Mouse (Mus musculus) left cerebral cortex, adult 6 months (tissue): ENCODE measurements around the gene Olfr1185-ps1. TPM values are rescaled to one million over a fixed set of nuclear protein-coding genes. Genes with fewer than 3 reads are reported as not detected.

ENCODE experiments used
- long read RNA-seq, 2 experiments: library from polyadenylated mRNA; unstranded; transcript quantifications; one replicate each; pipeline ENCODE4 v2.0.0; 2019 to 2020
- polyA plus RNA-seq: library from polyadenylated mRNA; unstranded; fragments of <200 nt; fragmentation: Nextera tagmentation; gene quantifications from 2 replicates; pipeline ENCODE4 v1.2.3, GENCODE M21; 2021

Gene Olfr1185-ps1
- not detected in 2 replicates for polyA plus RNA-seq
- long read RNA-seq, experiment 1: 0 reads
- long read RNA-seq, experiment 2: 0 reads

GRCm38 (mm10) chr2:88493020-88493419 lies at the start of gene Olfr1185-ps1:
Olfr1185-ps1 (plus strand) TSS chr2:88493320.

GRCm38 (mm10) chr2:88449031-88449430 lies 44.1 kb upstream of the Olfr1185-ps1 start, which contains the start of gene Gm13757:
Gm13757 (minus strand) TSS chr2:88449131.

GRCm38 (mm10) chr2:88454567-88454966 lies 38.6 kb upstream of the Olfr1185-ps1 start, which contains the start of gene Olfr1183:
Olfr1183 (plus strand) TSS chr2:88454867.

GRCm38 (mm10) chr2:88483298-88483697 lies 9.8 kb upstream of the Olfr1185-ps1 start, which contains the start of gene Olfr1184:
Olfr1184 (plus strand) TSS chr2:88483598.

GRCm38 (mm10) chr2:88518251-88518650 lies 25.1 kb downstream of the Olfr1185-ps1 start, which contains the start of gene Olfr1186:
Olfr1186 (plus strand) TSS chr2:88518551.

Other genes with a start within 250 kb of the Olfr1185-ps1 start
- not detected in 2 replicates for gene Olfr1173, start 213.4 kb upstream of the Olfr1185-ps1 start, polyA plus RNA-seq
- gene Olfr1174-ps, start 178.2 kb upstream of the Olfr1185-ps1 start, polyA plus RNA-seq: not detected in 2 replicates
- gene Olfr1175-ps, start 166.1 kb upstream of the Olfr1185-ps1 start, polyA plus RNA-seq: not detected in 2 replicates
- gene Olfr1176, start 156.6 kb upstream of the Olfr1185-ps1 start, polyA plus RNA-seq: not detected in 2 replicates
- not detected in 2 replicates for gene Olfr1177-ps, start 146.8 kb upstream of the Olfr1185-ps1 start, polyA plus RNA-seq
- gene Olfr1178, start 106.3 kb upstream of the Olfr1185-ps1 start, polyA plus RNA-seq: not detected in 2 replicates
- gene Olfr1179, start 86.9 kb upstream of the Olfr1185-ps1 start, polyA plus RNA-seq: not detected in 2 replicates
- not detected in 2 replicates for gene Olfr1180, start 74.2 kb upstream of the Olfr1185-ps1 start, polyA plus RNA-seq
- gene Olfr1181, start 67.1 kb upstream of the Olfr1185-ps1 start, polyA plus RNA-seq: not detected in 2 replicates
- gene Gm13757, start 44.2 kb upstream of the Olfr1185-ps1 start, polyA plus RNA-seq: not detected in 2 replicates
- 0.01 TPM in 1 of 2 replicates, not detected in the other for gene Olfr1183, start 38.5 kb upstream of the Olfr1185-ps1 start, polyA plus RNA-seq
- gene Olfr1184, start 9.7 kb upstream of the Olfr1185-ps1 start, polyA plus RNA-seq: not detected in 2 replicates
- not detected in 2 replicates for gene Olfr1186, start 25.2 kb downstream of the Olfr1185-ps1 start, polyA plus RNA-seq
- gene Olfr1188, start 63.6 kb downstream of the Olfr1185-ps1 start, polyA plus RNA-seq: not detected in 2 replicates
- gene Olfr1189, start 93.1 kb downstream of the Olfr1185-ps1 start, polyA plus RNA-seq: not detected in 2 replicates
- gene Olfr1191-ps1, start 147.2 kb downstream of the Olfr1185-ps1 start, polyA plus RNA-seq: not detected in 2 replicates
- not detected in 2 replicates for gene Olfr1192-ps1, start 155.2 kb downstream of the Olfr1185-ps1 start, polyA plus RNA-seq
- gene Olfr1193, start 182.3 kb downstream of the Olfr1185-ps1 start, polyA plus RNA-seq: not detected in 2 replicates
- gene Olfr1195, start 195.9 kb downstream of the Olfr1185-ps1 start, polyA plus RNA-seq: not detected in 2 replicates
- not detected in 2 replicates for gene Olfr1196, start 211.3 kb downstream of the Olfr1185-ps1 start, polyA plus RNA-seq
- not detected in 2 replicates for gene Olfr1197, start 239.0 kb downstream of the Olfr1185-ps1 start, polyA plus RNA-seq